ENCODE assay signal across 7 mouse cellular contexts in the genomic region with DNA sequence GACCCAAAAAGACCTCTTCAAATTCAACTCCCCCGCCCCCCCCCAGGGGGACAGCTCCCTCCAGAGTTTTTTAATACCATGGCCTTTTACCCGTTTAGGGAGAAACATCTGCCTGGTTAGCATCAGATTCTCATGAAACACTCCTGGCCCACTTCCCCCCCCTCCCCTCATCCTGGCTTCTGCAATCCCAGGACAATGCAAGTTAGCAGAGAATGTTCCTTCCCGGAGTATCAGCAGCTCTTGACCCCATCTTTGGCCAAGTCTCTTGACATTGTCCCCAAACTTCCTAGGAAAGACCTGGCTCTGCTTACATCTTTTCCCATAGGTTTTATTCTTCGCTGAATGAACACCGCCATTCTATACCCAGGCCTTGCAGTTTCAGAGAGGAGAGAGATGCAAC. TPM values are rescaled to one million over a fixed set of nuclear protein-coding genes. Genes with fewer than 3 reads are reported as not detected.
DNase-seq lines count a peak whose midpoint lies in the region; ATAC-seq and TF ChIP-seq lines count a peak whose summit lies in the region.

No protein-coding gene starts in this region.

- TF ChIP-seq POLR2A in limb, embryonic 14.5 days (IDR thresholded peaks at IDR 0.05; ENCODE audit: borderline replicate concordance, extremely low read depth, insufficient read depth, insufficient read length) = no peak

- peak overlapping the region; percentile 83 for H3K9ac ChIP-seq in neural tube, embryonic 11.5 days (ENCODE audit: low read length)
- peak overlapping the region; percentile 95 for H3K9ac ChIP-seq in forebrain, embryonic 12.5 days
- peak overlapping the region; percentile 93 for H3K9ac ChIP-seq in limb, embryonic 14.5 days (ENCODE audit: low read depth, low read length, severe bottlenecking)
- H3K9ac ChIP-seq in stomach, embryonic 16.5 days (ENCODE audit: low read length) = peak overlapping the region; percentile 97

- ATAC-seq in neural tube, embryonic 11.5 days (ENCODE audit: insufficient read depth, low FRiP score, low TSS enrichment) = no peak
- no peak for ATAC-seq in forebrain, embryonic 12.5 days (ENCODE audit: low FRiP score)
- no peak for ATAC-seq in limb, embryonic 14.5 days (ENCODE audit: low FRiP score, low read depth)
- no peak for ATAC-seq in stomach, embryonic 16.5 days (ENCODE audit: insufficient read depth, low FRiP score)

- no peak for DNase-seq in neural tube, embryonic 11.5 days (ENCODE audit: low spot score)
- DNase-seq in neural tube, embryonic 10.5 days (ENCODE audit: extremely low spot score, low spot score) = no peak
- DNase-seq in limb, embryonic 14.5 days (ENCODE audit: low spot score) = no peak
- DNase-seq in B cell, adult 2 months = no peak
- DNase-seq in urinary bladder, adult 2 months (ENCODE audit: low spot score) = no peak

- peak overlapping the region; percentile 81 for H3K4me2 ChIP-seq in neural tube, embryonic 11.5 days (ENCODE audit: low read depth)
- H3K4me2 ChIP-seq in forebrain, embryonic 12.5 days = peak overlapping the region; percentile 86
- peak overlapping the region; percentile 84 for H3K4me2 ChIP-seq in limb, embryonic 14.5 days (replicated peaks; ENCODE audit: low read depth, low read length, severe bottlenecking)
- peak overlapping the region; percentile 85 for H3K4me2 ChIP-seq in stomach, embryonic 16.5 days (ENCODE audit: low read depth, low read length)

- WGBS in neural tube, embryonic 11.5 days = 57% methylated on average over 5 of the region's 5 CpGs
- 45% methylated on average over 5 of the region's 5 CpGs for WGBS in forebrain, embryonic 12.5 days
- WGBS in limb, embryonic 14.5 days = 44% methylated on average over 5 of the region's 5 CpGs
- WGBS in stomach, embryonic 16.5 days = 43% methylated on average over 5 of the region's 5 CpGs

- H3K27me3 ChIP-seq in neural tube, embryonic 11.5 days (ENCODE audit: control insufficient read depth, insufficient read depth, low read length) = no peaks in the 10 kb centered on the region
- no peaks in the 10 kb centered on the region for H3K27me3 ChIP-seq in forebrain, embryonic 12.5 days
- H3K27me3 ChIP-seq in limb, embryonic 14.5 days (ENCODE audit: control insufficient read depth, insufficient read depth, low read length) = no peaks in the 10 kb centered on the region
- no peaks in the 10 kb centered on the region for H3K27me3 ChIP-seq in stomach, embryonic 16.5 days (ENCODE audit: control insufficient read depth, insufficient read depth, low read length)

- peak overlapping the region; percentile 83; the same call in 1 of the 2 replicates for H3K27ac ChIP-seq in neural tube, embryonic 11.5 days (ENCODE audit: low read depth, low read length)
- peak overlapping the region; percentile 95; the same call in 1 of the 2 replicates for H3K27ac ChIP-seq in forebrain, embryonic 12.5 days
- peak overlapping the region; percentile 95 for H3K27ac ChIP-seq in limb, embryonic 14.5 days (replicated peaks; ENCODE audit: low read depth, low read length)
- peak overlapping the region; percentile 91 for H3K27ac ChIP-seq in stomach, embryonic 16.5 days (ENCODE audit: low read length)

- H3K36me3 ChIP-seq in neural tube, embryonic 11.5 days (ENCODE audit: control insufficient read depth, insufficient read depth, low read length) = peaks cover 7% of the 10 kb centered on the region
- peaks cover 47% of the 10 kb centered on the region for H3K36me3 ChIP-seq in forebrain, embryonic 12.5 days (replicated peaks)
- peaks cover 36% of the 10 kb centered on the region for H3K36me3 ChIP-seq in limb, embryonic 14.5 days (ENCODE audit: control insufficient read depth, insufficient read depth, low read length)
- peaks cover 6% of the 10 kb centered on the region; the same call in 1 of the 2 replicates for H3K36me3 ChIP-seq in stomach, embryonic 16.5 days (ENCODE audit: control insufficient read depth, insufficient read depth, low read length)

- H3K4me1 ChIP-seq in neural tube, embryonic 11.5 days (ENCODE audit: control insufficient read depth, insufficient read depth, low read length) = peaks cover 3% of the 10 kb centered on the region
- H3K4me1 ChIP-seq in forebrain, embryonic 12.5 days = peaks cover 18% of the 10 kb centered on the region
- H3K4me1 ChIP-seq in limb, embryonic 14.5 days (ENCODE audit: control insufficient read depth, insufficient read depth, low read length) = peaks cover 15% of the 10 kb centered on the region
- peaks cover 15% of the 10 kb centered on the region for H3K4me1 ChIP-seq in stomach, embryonic 16.5 days (ENCODE audit: control insufficient read depth, insufficient read depth, low read length)

- peak overlapping the region; percentile 82 for H3K4me3 ChIP-seq in neural tube, embryonic 11.5 days (ENCODE audit: low read depth, low read length)
- peak overlapping the region; percentile 90 for H3K4me3 ChIP-seq in forebrain, embryonic 12.5 days (replicated peaks)
- H3K4me3 ChIP-seq in limb, embryonic 14.5 days (replicated peaks; ENCODE audit: low read length) = peak overlapping the region; percentile 90
- H3K4me3 ChIP-seq in stomach, embryonic 16.5 days (replicated peaks; ENCODE audit: low read length) = peak overlapping the region; percentile 84

- no peaks in the 10 kb centered on the region for H3K9me3 ChIP-seq in neural tube, embryonic 11.5 days (ENCODE audit: control insufficient read depth, low read length)
- no peaks in the 10 kb centered on the region for H3K9me3 ChIP-seq in forebrain, embryonic 12.5 days
- no peaks in the 10 kb centered on the region for H3K9me3 ChIP-seq in limb, embryonic 14.5 days (ENCODE audit: control insufficient read depth, low read length)
- H3K9me3 ChIP-seq in stomach, embryonic 16.5 days (replicated peaks; ENCODE audit: control insufficient read depth, low read length) = no peaks in the 10 kb centered on the region

RNA-seq across cellular contexts. Expression of a gene that starts 0.8 kb away (rescaled TPM):
- polyA plus RNA-seq in neural tube, embryonic 11.5 days (2014; fragmentation: Nextera tagmentation; extraction: Ambion mirVana) = 6.4 and 8.3 TPM in 2 replicates
- polyA plus RNA-seq in forebrain, embryonic 12.5 days (2016; fragmentation: Nextera tagmentation; extraction: Ambion mirVana) = 11.0 and 12.8 TPM in 2 replicates
- 48.1 and 49.4 TPM in 2 replicates for polyA plus RNA-seq in limb, embryonic 14.5 days (2012; rRNA removed)
- 36.7 and 37.3 TPM in 2 replicates for polyA plus RNA-seq in limb, embryonic 14.5 days (2014; fragmentation: Nextera tagmentation; extraction: Ambion mirVana)
- polyA plus RNA-seq in stomach, embryonic 16.5 days (2015; fragmentation: Nextera tagmentation; extraction: Ambion mirVana) = 20.6 and 21.9 TPM in 2 replicates
- 13.1 and 13.7 TPM in 2 replicates for polyA plus RNA-seq in urinary bladder, adult 2 months (2012; rRNA removed)

RNA-seq across cellular contexts. Expression of a gene that starts 1.0 kb away (rescaled TPM):
- polyA plus RNA-seq in neural tube, embryonic 11.5 days (2014; fragmentation: Nextera tagmentation; extraction: Ambion mirVana) = 5.5 and 5.6 TPM in 2 replicates
- 6.7 and 7.3 TPM in 2 replicates for polyA plus RNA-seq in forebrain, embryonic 12.5 days (2016; fragmentation: Nextera tagmentation; extraction: Ambion mirVana)
- polyA plus RNA-seq in limb, embryonic 14.5 days (2012; rRNA removed) = 53.2 and 72.3 TPM in 2 replicates
- 6.6 and 7.8 TPM in 2 replicates for polyA plus RNA-seq in limb, embryonic 14.5 days (2014; fragmentation: Nextera tagmentation; extraction: Ambion mirVana)
- polyA plus RNA-seq in stomach, embryonic 16.5 days (2015; fragmentation: Nextera tagmentation; extraction: Ambion mirVana) = 3.7 and 4.1 TPM in 2 replicates
- 18.8 and 27.1 TPM in 2 replicates for polyA plus RNA-seq in urinary bladder, adult 2 months (2012; rRNA removed)

RNA-seq across cellular contexts. Expression of a gene that starts 5.9 kb away (rescaled TPM):
- polyA plus RNA-seq in neural tube, embryonic 11.5 days (2014; fragmentation: Nextera tagmentation; extraction: Ambion mirVana) = 0.36 and 1.1 TPM in 2 replicates
- polyA plus RNA-seq in forebrain, embryonic 12.5 days (2016; fragmentation: Nextera tagmentation; extraction: Ambion mirVana) = 0.69 TPM in 1 of 2 replicates, not detected in the other
- not detected in 2 replicates for polyA plus RNA-seq in limb, embryonic 14.5 days (2012; rRNA removed)
- 0.57 and 1.9 TPM in 2 replicates for polyA plus RNA-seq in limb, embryonic 14.5 days (2014; fragmentation: Nextera tagmentation; extraction: Ambion mirVana)
- 0.99 and 1.3 TPM in 2 replicates for polyA plus RNA-seq in stomach, embryonic 16.5 days (2015; fragmentation: Nextera tagmentation; extraction: Ambion mirVana)
- polyA plus RNA-seq in urinary bladder, adult 2 months (2012; rRNA removed) = 0.25 TPM in 1 of 2 replicates, not detected in the other

RNA-seq across cellular contexts. Expression of a gene that starts 6.7 kb away (rescaled TPM):
- polyA plus RNA-seq in neural tube, embryonic 11.5 days (2014; fragmentation: Nextera tagmentation; extraction: Ambion mirVana) = 50.2 and 50.6 TPM in 2 replicates
- polyA plus RNA-seq in forebrain, embryonic 12.5 days (2016; fragmentation: Nextera tagmentation; extraction: Ambion mirVana) = 64.9 and 67.3 TPM in 2 replicates
- 42.4 and 50.8 TPM in 2 replicates for polyA plus RNA-seq in limb, embryonic 14.5 days (2012; rRNA removed)
- 37.5 and 42.0 TPM in 2 replicates for polyA plus RNA-seq in limb, embryonic 14.5 days (2014; fragmentation: Nextera tagmentation; extraction: Ambion mirVana)
- 18.9 and 22.6 TPM in 2 replicates for polyA plus RNA-seq in stomach, embryonic 16.5 days (2015; fragmentation: Nextera tagmentation; extraction: Ambion mirVana)
- polyA plus RNA-seq in urinary bladder, adult 2 months (2012; rRNA removed) = 19.5 and 22.8 TPM in 2 replicates

RNA-seq across cellular contexts. Expression of a gene that starts 7.0 kb away (rescaled TPM):
- 7.8 and 10.1 TPM in 2 replicates for polyA plus RNA-seq in neural tube, embryonic 11.5 days (2014; fragmentation: Nextera tagmentation; extraction: Ambion mirVana)
- polyA plus RNA-seq in forebrain, embryonic 12.5 days (2016; fragmentation: Nextera tagmentation; extraction: Ambion mirVana) = 9.5 and 9.6 TPM in 2 replicates
- polyA plus RNA-seq in limb, embryonic 14.5 days (2012; rRNA removed) = 17.0 and 20.9 TPM in 2 replicates
- 12.1 and 16.7 TPM in 2 replicates for polyA plus RNA-seq in limb, embryonic 14.5 days (2014; fragmentation: Nextera tagmentation; extraction: Ambion mirVana)
- polyA plus RNA-seq in stomach, embryonic 16.5 days (2015; fragmentation: Nextera tagmentation; extraction: Ambion mirVana) = 17.2 and 17.5 TPM in 2 replicates
- polyA plus RNA-seq in urinary bladder, adult 2 months (2012; rRNA removed) = 25.1 and 25.4 TPM in 2 replicates
